Mouse (Mus musculus) lung, postnatal 14 days (tissue): ENCODE results near the gene Cnot3.
A peak's percentile ranks its signal among the peaks of the same experiment; 100 is the strongest.
"Not testable (repeated sequence)": the region's sequence is repeated elsewhere in the genome, so short reads cannot be mapped to it uniquely, and the experiment has no call there.

ENCODE experiments used
- DNase-seq: peaks from one replicate; pipeline ENCODE4 v3.0.0; 2021

Gene Cnot3

DNA sequence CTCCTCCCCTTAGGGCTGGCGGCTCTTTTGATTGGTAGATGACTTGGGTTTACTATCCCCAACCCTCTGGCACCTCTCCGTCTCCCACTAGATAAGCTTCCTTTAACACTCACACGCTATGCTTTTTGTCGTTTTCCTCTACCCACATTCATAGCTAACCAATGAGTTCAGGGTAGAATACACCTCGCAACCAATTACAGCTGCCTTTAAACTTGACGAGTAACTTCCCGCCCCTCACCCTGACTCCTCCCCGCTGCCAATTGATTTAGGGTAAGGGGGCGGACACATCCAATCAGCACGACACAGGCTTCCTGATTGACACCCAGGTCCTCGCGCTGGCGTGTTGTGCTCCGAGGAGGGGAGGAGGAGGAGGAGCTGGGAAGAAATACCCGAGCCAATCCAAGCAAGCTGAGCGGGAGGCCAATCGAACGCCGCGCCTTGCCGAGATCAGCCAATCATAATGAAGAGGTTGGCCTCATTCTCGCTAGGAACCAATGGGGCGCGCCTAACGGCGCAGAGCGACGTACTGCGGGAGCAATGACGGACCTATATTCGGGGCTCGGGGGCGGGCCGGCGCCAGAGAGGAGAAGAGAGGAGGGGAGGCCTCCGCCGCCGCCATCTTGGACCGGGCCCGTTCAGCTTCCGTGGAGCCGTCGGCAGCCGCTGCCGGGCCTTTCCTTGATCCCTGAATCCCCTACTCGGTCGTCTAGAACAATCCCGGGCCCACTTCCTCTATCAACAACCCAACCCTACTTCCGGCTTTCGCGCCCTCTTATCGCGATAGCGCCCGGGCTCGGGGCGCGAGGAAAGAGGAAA is at the start of gene Cnot3:
Cnot3 (plus strand) TSS at position 597 of the 816 bp plus-strand sequence.
- DNase-seq: peak; percentile 97

GRCm38 (mm10) chr7:3597755-3598154 is 47.3 kb upstream of the Cnot3 start:
- DNase-seq: not testable (repeated sequence)

DNA sequence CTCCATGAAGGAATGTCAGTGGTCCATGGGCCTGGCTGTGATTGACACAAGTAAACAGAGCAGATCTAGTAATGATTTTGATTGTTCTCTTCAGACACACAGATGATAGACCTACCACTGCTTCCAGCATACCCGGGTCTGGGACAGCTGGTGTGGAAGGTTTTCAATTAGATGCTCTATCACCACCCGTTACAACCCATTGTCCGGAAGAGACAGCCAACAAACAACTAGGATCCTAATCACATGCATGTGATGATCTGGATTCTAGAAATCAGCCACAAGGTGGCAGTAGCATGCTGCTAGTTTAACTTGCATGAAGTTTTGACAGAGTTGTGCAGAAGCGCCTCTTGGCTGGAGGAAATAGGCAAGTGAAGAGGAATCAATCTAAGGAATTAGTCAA is 43.9 kb upstream of the Cnot3 start:
- DNase-seq: peak; percentile 77

GRCm38 (mm10) chr7:3606798-3607197 is 38.3 kb upstream of the Cnot3 start:
- peak; percentile 32 for DNase-seq

DNA sequence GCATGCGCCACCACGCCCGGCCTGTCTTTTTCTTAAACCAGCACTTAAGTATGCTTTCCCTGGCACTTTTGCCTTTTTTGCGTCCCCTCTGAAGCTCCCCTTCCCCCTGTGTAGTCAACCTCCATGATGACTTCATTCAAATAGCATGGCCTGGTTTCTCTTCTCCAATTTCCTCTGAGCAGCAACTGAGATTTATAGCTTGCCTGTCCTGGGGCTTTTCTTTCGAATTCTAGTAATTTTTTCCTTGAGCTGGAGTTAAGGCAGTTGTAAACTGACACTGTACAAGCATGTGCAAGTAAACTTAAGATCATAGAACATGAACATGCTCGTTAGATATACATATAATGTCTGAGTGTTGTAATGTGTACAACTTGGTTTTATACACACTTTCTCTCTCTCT is 37.7 kb upstream of the Cnot3 start:
- no peak for DNase-seq

- DNase-seq: no peak
Measured at GRCm38 (mm10) chr7:3608668-3609067, 36.4 kb upstream of the Cnot3 start.

DNA sequence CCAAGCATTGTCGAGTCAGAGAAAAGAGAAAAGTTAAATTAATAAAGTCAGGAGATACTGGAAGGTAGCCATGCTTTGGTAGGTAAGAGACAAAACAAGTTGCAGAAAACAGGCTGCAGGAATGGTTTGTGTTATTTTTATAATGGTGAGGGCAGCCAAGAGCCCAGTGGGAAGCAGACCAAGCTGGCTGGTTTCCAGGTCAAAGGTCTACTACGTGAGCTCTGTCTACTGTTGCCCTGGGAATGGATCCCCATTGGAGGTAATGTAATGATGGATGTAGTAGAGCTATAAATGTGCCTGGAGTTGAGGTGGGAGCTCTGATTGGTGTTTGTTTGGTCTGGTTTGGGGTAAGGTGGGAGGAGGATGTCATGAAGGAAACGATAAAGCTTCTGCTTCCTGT is 36.0 kb upstream of the Cnot3 start:
- DNase-seq: peak; percentile 46

GRCm38 (mm10) chr7:3610437-3610836 is 34.6 kb upstream of the Cnot3 start:
- no peak for DNase-seq

GRCm38 (mm10) chr7:3611006-3611405 is 34.1 kb upstream of the Cnot3 start:
- no peak for DNase-seq

DNA sequence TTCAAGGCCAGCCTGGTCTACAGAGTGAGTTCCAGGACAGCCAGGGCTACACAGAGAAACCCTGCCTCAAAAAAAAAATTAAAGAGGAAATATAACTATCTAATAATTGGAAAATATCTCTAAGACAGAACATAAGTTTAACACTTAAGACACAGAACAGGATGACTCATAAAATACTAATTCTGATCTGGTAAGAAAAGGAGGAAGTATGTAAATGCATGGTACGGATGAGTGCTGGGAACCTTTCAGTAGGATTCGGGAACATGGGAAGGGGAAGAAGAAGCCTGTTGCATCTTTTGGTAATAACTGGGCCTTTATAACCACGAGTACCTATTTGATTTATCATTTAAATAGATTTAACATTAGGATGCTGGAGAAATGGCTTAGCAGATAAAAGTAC is 31.0 kb upstream of the Cnot3 start:
- no peak for DNase-seq

DNA sequence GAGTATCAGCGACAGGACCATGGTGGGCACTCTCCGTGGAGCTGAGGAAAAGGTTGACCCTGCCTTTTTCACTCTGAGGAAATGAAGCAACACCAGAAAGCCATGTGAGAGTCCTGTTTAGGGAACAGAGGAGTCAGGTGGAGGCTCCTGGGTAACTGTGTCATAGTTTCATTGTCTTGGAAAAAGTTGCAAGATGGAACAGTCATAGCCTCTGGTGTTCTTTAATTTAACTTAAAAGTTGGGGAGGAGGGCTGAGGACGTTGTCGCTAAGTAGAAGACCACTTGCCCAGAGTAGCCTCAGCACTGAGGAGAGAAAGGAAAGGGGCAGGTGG is 29.0 kb upstream of the Cnot3 start, which contains the start of gene Oscar:
Oscar (minus strand) TSS at position 101 of the 332 bp plus-strand sequence.
- DNase-seq: no peak

- no peak for DNase-seq
Measured at GRCm38 (mm10) chr7:3616389-3617241, 28.5 kb upstream of the Cnot3 start.

DNA sequence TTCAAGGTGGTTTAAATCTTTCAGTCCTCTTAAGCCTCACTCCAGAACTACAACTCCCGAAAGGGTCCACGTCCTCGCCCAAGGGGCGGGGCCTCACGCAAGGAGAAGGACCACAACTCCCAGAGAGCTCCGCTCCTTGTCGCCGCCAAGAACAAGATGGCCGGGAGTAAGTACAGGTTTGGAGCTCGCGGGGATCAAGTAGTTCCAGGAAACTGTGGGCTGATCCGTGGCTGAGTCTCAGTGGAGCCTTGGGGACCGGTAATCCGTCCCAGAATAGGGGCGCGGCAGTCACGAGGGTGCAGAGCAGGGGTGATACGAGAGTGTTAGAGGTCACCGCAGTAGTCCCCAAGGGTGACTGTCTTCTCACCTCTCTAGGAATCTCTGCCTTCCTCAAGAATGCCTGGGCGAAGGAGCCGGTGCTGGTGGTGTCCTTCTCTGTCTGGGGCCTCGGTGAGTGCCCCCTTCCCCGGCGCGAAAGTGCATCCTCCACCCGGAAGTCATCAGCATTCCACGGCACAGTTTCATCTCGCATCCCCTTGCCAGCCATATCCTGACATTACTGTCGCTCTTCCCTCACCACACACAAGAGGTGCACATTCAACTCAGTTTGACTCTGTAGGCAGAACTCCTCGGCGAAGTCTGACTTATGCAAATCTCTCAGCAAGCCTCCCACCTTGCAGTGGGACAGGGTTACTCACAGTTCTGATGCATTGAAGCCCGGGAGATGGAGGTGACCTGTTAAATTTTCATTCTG is 27.6 kb upstream of the Cnot3 start, which contains the start of gene Ndufa3:
Ndufa3 (plus strand) TSS at position 132 of the 754 bp plus-strand sequence.
- peak; percentile 87 for DNase-seq

DNA sequence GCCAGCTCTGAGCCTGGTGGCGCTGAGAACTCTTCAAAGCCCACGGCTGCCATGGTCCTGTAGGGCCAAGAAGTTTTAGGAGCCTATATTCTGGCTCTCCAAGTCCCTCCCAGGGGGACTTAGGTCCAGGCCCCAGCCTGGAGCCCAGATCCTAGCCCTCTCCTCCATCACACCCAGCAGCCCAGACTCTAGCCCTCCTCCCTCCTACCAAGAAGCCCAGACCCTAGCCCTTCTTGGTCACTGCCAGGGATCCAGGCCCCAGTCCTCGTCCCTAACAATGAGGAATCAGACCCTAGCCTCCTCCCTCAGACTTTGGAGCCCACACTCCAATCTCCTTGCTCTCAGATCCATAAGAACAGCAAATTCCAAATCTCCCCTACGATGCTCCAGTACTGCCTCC is 16.0 kb upstream of the Cnot3 start:
- DNase-seq: no peak

DNA sequence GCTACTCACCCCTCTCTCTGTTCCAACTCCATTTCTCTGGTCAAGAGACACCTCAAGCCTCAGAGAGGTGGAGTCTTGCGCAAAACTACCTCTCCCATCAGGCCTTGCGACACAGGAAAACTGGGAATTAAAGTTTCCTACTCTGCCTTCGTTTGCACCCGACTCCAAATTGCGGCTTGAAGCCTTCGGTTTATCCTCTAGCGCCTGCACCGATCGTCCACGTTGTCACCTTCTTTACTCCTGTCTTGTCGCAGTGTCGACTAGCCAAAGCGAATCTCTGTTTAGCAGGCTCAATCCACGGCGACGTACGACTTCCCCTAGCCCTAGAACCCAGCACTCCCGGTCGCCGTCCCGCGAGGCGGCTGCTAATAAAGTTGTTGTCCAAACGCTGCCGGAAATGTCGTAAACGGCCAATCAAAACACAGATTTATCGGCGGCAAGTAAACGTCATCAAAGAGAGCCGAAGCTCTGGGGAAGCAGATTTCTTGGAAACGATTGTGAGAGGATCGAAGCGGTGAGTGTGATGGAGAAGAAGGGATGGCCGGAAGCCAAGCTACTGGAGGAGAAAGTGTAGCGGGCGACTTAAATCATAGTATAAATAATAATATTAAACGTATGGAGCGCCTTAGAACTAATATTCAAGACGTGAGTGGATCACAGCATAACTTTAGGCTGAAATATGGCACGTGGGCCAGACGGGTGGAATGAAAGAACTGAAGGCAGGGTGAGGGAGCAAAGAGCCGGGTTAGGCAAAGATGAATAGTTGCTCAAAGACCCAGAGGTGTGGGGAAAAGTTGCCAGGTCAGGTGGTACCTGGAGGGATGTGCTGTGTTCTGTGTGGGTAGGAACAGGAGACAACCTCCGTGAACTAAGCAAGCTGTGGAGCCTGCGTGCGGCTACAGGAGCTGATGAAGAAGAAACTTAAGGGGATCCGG is 15.3 kb upstream of the Cnot3 start, which contains the start of the genes Tfpt and Prpf31:
Tfpt (minus strand) TSS at position 387 of the 935 bp plus-strand sequence.
Prpf31 (plus strand) TSS at position 443 of the 935 bp plus-strand sequence.
- peak; percentile 90 for DNase-seq

GRCm38 (mm10) chr7:3630478-3630815 is 14.6 kb upstream of the Cnot3 start:
- DNase-seq: no peak

- DNase-seq: no peak
Measured at GRCm38 (mm10) chr7:3643412-3643811, 1.7 kb upstream of the Cnot3 start.

- no peak for DNase-seq
Measured at GRCm38 (mm10) chr7:3643843-3644242, 1.2 kb upstream of the Cnot3 start.

GRCm38 (mm10) chr7:3644348-3644671 is 758 bp upstream of the Cnot3 start:
- DNase-seq: no peak

DNA sequence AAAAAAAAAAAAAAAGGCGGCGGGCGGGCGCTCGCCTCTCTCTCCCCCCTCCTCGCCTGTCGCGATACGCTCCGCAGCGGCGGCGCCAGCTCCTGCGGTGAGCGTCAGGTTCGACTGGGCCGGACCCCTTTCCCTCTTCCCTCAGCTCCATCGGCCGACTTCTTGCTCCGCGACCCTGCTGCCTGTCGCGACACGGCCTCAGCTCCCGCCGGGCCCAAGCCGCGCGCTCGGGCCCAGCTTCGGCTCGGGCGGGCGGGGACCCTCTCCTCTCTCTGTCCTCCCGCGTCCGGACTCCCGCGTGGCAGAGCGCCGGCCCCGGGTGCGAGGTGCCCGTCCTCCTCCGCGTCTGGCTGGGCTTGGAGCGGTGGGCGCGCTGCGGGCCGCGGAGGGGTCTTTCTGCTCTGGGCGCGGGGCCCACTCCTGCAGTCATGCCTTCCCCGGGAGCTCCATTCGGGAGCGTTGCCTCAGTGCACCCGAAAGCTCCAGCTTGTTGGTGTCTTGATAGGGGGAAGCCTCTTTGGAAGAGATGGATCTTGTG is 489 bp downstream of the Cnot3 start:
- no peak for DNase-seq

GRCm38 (mm10) chr7:3646188-3646587 is 1.1 kb downstream of the Cnot3 start:
- no peak for DNase-seq

DNA sequence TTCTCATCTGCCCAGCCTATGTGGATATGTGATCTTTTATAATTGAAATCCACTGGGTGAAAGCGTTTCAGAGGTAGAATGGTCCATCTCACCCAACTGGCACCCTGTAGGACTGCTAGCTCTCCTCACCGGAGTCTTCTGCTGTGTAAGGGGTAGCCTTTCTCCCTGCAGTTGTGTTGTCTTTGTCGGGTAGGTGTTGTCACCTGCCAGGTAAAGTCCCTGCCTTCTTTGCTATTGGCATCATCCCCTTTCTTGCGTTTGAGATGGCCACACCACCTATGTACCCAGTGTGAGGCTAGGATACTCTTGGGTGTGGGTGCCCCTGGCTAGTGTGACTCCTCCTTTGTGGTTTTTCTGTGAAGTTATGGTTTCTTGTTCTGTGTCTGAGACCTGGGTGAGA is 1.6 kb downstream of the Cnot3 start:
- no peak for DNase-seq
